Mouse (Mus musculus) lung, adult 2 months (tissue): Measurements from ENCODE around the gene Cryaa.

Experiments
- CTCF ChIP-seq: fragments of 200-500 bp; IDR thresholded peaks from 2 replicates; pipeline ENCODE4 v1.5.1; 2011; ENCODE audit warnings: mild to moderate bottlenecking, low read length, control low read depth; ENCODE audit not compliant: insufficient read depth
- POLR2A ChIP-seq: fragments of 200-500 bp; IDR thresholded peaks from 2 replicates; pipeline ENCODE4 v1.6.1; 2011; ENCODE audit warnings: low read depth, mild to moderate bottlenecking, control low read depth, low read length, borderline replicate concordance; ENCODE audit errors: extremely low read depth

DNA sequence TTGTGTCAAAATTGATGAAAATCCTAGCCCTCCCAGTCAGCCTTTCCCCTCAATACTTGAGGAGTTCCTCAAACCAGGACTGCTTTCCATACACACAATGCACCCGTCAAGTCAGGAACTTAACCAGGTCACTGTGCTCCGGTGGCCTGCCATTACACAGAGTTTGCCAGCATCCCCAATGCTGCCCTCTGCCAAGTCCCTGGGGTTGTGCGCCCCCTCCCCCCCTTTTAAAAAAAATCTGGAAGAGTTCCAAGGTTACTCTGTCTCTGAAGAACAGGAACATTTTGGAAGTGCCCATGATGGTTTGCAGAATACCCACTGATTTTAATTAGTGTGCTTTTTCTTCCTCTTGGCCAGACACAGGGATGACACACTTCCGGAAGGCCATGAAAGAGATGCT, 38.0 kb upstream of the Cryaa start:
- TF ChIP-seq POLR2A (no peak), CTCF (no peak)
